ENCODE assay signal across 8 mouse cellular contexts in the genomic region with DNA sequence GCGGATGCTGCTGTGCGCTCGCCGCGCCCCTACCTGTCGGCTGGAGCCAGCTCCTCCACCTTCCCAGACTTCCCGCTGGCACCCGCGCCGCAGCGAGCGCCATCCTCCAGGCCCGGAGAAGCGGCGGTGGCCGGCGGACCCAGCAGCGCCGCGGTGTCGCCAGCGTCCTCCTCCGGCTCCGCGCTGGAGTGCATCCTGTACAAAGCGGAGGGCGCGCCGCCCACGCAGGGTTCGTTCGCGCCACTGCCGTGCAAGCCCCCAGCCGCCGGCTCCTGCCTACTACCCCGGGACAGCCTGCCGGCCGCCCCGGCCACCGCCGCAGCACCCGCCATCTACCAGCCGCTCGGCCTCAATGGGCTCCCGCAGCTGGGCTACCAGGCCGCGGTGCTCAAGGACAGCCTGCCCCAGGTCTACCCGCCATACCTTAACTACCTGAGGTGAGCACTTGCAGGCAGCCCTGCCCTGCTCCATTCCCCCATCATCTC. TPM values are rescaled to one million over a fixed set of nuclear protein-coding genes. Genes with fewer than 3 reads are reported as not detected.
DNase-seq lines count a peak whose midpoint lies in the region; ATAC-seq and TF ChIP-seq lines count a peak whose summit lies in the region.

No protein-coding gene starts in this region.

- peak; percentile 29; the same call in 1 of the 2 replicates for TF ChIP-seq CTCF in layer of hippocampus, adult 2 months (conservative IDR thresholded peaks at IDR 0.05)
- no peak for TF ChIP-seq CTCF in olfactory bulb, adult 2 months (IDR thresholded peaks at IDR 0.05; ENCODE audit: insufficient read depth, low read depth, low read length)

- H3K9ac ChIP-seq in heart, embryonic 16.5 days (ENCODE audit: low read length), result peak overlapping the region; percentile 22; the same call in 1 of the 2 replicates
- no peak overlapping the region for H3K9ac ChIP-seq in liver, embryonic 16.5 days (ENCODE audit: low read depth, low read length)

- H3K36me3 ChIP-seq in heart, embryonic 16.5 days (ENCODE audit: control insufficient read depth, insufficient read depth), result no peaks in the 10 kb centered on the region
- no peaks in the 10 kb centered on the region for H3K36me3 ChIP-seq in liver, embryonic 16.5 days (ENCODE audit: control insufficient read depth, insufficient read depth)

- peak overlapping the region; percentile 73 for H3K4me2 ChIP-seq in heart, embryonic 16.5 days (ENCODE audit: low read depth, low read length)
- H3K4me2 ChIP-seq in liver, embryonic 16.5 days (ENCODE audit: low read depth, low read length), result peak overlapping the region; percentile 36

- peak overlapping the region; percentile 46 for H3K4me3 ChIP-seq in heart, embryonic 16.5 days (ENCODE audit: low read length)
- peak overlapping the region; percentile 80 for H3K4me3 ChIP-seq in layer of hippocampus, adult 2 months
- peak overlapping the region; percentile 31 for H3K4me3 ChIP-seq in liver, embryonic 16.5 days (ENCODE audit: low read depth, low read length)
- H3K4me3 ChIP-seq in olfactory bulb, adult 2 months (ENCODE audit: insufficient read depth, low read depth, low read length), result peak overlapping the region; percentile 76

- DNase-seq in lung, adult 18-20 months, result peak; percentile 3 to 7
- DNase-seq in lung, postnatal 25 days (ENCODE audit: low spot score), result no peak
- peak; percentile 52 for DNase-seq in embryo, embryonic 10.5 days (ENCODE audit: low spot score)
- peak; percentile 37 to 56 for DNase-seq in layer of hippocampus, adult 2 months (ENCODE audit: low spot score in 2 of 2)
- DNase-seq in MN1 (ENCODE audit: low spot score), result no peak

- no peak for TF ChIP-seq POLR2A in olfactory bulb, adult 2 months (IDR thresholded peaks at IDR 0.05; ENCODE audit: insufficient read depth, low read depth, low read length)

- no peak overlapping the region for H3K27ac ChIP-seq in heart, embryonic 16.5 days (ENCODE audit: low read length)
- peak overlapping the region; percentile 90 for H3K27ac ChIP-seq in layer of hippocampus, adult 2 months
- no peak overlapping the region for H3K27ac ChIP-seq in liver, embryonic 16.5 days (ENCODE audit: low read length)
- H3K27ac ChIP-seq in olfactory bulb, adult 2 months (ENCODE audit: insufficient read depth, low read depth, low read length), result no peak overlapping the region; the same call in none of the 2 replicates

- H3K9me3 ChIP-seq in heart, embryonic 16.5 days (replicated peaks; ENCODE audit: control insufficient read depth, low read length), result no peaks in the 10 kb centered on the region
- H3K9me3 ChIP-seq in liver, embryonic 16.5 days (replicated peaks; ENCODE audit: control insufficient read depth, low read length), result no peaks in the 10 kb centered on the region

- no peak for ATAC-seq in heart, embryonic 16.5 days (replicated peaks; ENCODE audit: extremely low read depth, insufficient read depth, low FRiP score)
- no peak for ATAC-seq in liver, embryonic 16.5 days (ENCODE audit: low read depth)

- peaks cover 10% of the 10 kb centered on the region for H3K4me1 ChIP-seq in heart, embryonic 16.5 days (ENCODE audit: control insufficient read depth, insufficient read depth, low read length)
- no peaks in the 10 kb centered on the region for H3K4me1 ChIP-seq in liver, embryonic 16.5 days (ENCODE audit: control insufficient read depth, low read depth, low read length)
- peaks cover 13% of the 10 kb centered on the region for H3K4me1 ChIP-seq in olfactory bulb, adult 2 months (ENCODE audit: control insufficient read depth, insufficient read depth, low read length)

- 1% methylated on average over 46 of the region's 49 CpGs for WGBS in heart, embryonic 16.5 days
- 1% methylated on average over 37 of the region's 49 CpGs for WGBS in liver, embryonic 16.5 days (ENCODE audit: insufficient replicate concordance)
- 2% methylated on average over 49 of the region's 49 CpGs for WGBS in olfactory bulb, adult 2 months

- H3K27me3 ChIP-seq in heart, embryonic 16.5 days (ENCODE audit: control insufficient read depth, insufficient read depth, low read length), result peaks cover 50% of the 10 kb centered on the region
- peaks cover 40% of the 10 kb centered on the region for H3K27me3 ChIP-seq in liver, embryonic 16.5 days (ENCODE audit: control insufficient read depth, insufficient read depth, low read depth, low read length)

RNA-seq across cellular contexts. Expression of a gene that starts 2.1 kb away (rescaled TPM):
- 0.07 and 0.08 TPM in 2 replicates for polyA plus RNA-seq in heart, embryonic 16.5 days (2015; fragmentation: Nextera tagmentation; extraction: Ambion mirVana)
- 10 to 100 TPM; 10.5 to 10.8 TPM for total RNA-seq in layer of hippocampus, adult 2 months (2021)
- polyA plus RNA-seq in liver, embryonic 16.5 days (2015; fragmentation: Nextera tagmentation; extraction: Ambion mirVana), result not detected in 2 replicates
- not detected in 2 replicates for polyA plus RNA-seq in olfactory bulb, adult 2 months (2012; ENCODE audit: insufficient read depth, insufficient read length, low replicate concordance, missing spikeins)

Comparison
In these comparisons a context has a peak if more than half of its experiments do, and no peak if none do; other contexts are left out.
1. DNase-seq: peak in lung, adult 18-20 months (2 of 2), embryo, embryonic 10.5 days (single experiment) and layer of hippocampus, adult 2 months (2 of 2); none in lung, postnatal 25 days (single experiment) and MN1 (single experiment).
2. Peak in every context shown above with its lines, with median percentiles within 50 percentile points of each other: H3K4me3 ChIP-seq.